Mouse (Mus musculus): ENCODE data around the gene A830018L16Rik.

GRCm38 (mm10) chr1:11458353-11458752 is 44.4 kb downstream of the A830018L16Rik start:
- TF ChIP-seq POLR2A (IDR thresholded peaks at IDR 0.05; ENCODE audit: borderline replicate concordance, extremely low read depth, insufficient read depth, insufficient read length, poor library complexity, severe bottlenecking) (no peak), CTCF (IDR thresholded peaks at IDR 0.05; ENCODE audit: borderline replicate concordance, extremely low read depth, insufficient read depth, insufficient read length) (no peak)

Data from brain, embryonic 14.5 days (tissue).